Mouse (Mus musculus): ENCODE results near the gene Bhlhe23. TPM values are rescaled to one million over a fixed set of nuclear protein-coding genes. Genes with fewer than 3 reads are reported as not detected.

Bhlhe23 gene
- polyA plus RNA-seq, 1 experiment from 2014 or later = not detected

DNA sequence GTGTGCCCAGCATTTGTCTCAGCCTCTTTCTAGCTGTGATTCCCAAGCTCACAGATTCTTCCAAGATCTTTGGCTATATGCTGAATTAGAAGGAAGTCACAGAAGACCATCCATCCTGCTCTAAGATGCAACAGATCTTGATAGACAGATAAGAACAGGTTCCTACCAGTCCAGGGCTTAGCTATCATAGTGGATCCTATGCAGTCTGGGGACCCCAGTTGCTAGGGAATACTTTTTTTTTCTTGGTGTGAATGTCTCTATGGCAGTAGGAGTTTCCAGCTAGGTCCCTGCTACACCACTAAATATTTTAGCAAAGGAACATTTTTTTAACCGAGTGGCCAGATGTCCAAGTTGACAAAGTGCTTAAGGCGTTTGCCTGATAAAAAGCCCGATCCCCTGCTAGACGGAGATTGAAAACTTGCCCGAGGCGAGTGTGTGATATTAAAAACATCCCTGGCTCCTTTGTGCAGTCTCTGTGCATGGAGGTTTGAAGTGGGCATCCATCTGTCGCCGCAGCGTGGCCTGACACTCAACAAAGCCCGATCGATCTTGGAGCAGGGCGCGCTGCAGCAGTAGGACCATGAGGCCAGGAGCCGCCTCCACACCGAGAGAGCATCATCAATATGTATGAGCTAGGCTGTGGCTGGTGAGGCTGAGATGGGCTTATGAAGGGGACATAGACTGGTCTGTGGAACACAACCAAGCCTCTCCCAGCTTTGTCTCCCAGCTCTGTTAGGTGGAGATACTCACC is 18.0 kb downstream of the Bhlhe23 start:
- Histone ChIP-seq H3K9me3 (ENCODE audit: control insufficient read depth, low read length) (no peaks in the 10 kb centered on the region), H3K9ac (ENCODE audit: low read depth, low read length) (no peak overlapping the region), H3K27ac (replicated peaks; ENCODE audit: low read depth, low read length) (no peak overlapping the region), H3K4me1 (ENCODE audit: control insufficient read depth, insufficient read depth, low read length) (no peaks in the 10 kb centered on the region), H3K27me3 (replicated peaks; ENCODE audit: control insufficient read depth, insufficient read depth, low read length) (no peaks in the 10 kb centered on the region), H3K4me2 (ENCODE audit: low read depth, low read length) (no peak overlapping the region), H3K4me3 (ENCODE audit: low read depth, low read length) (no peak overlapping the region), H3K36me3 (ENCODE audit: control insufficient read depth, insufficient read depth, low read length) (no peaks in the 10 kb centered on the region)
- DNase-seq (ENCODE audit: low spot score) = no peak
- 40% methylated on average over 15 of the region's 15 CpGs for WGBS
- ATAC-seq (ENCODE audit: low read depth) = no peak

GRCm38 (mm10) chr2:180756786-180757185 is 19.9 kb downstream of the Bhlhe23 start:
- Histone ChIP-seq H3K4me3 (ENCODE audit: low read depth, low read length) (no peak overlapping the region), H3K4me1 (ENCODE audit: control insufficient read depth, insufficient read depth, low read length) (no peaks in the 10 kb centered on the region), H3K36me3 (ENCODE audit: control insufficient read depth, insufficient read depth, low read length) (no peaks in the 10 kb centered on the region), H3K27ac (replicated peaks; ENCODE audit: low read depth, low read length) (no peak overlapping the region), H3K4me2 (ENCODE audit: low read depth, low read length) (no peak overlapping the region), H3K9me3 (ENCODE audit: control insufficient read depth, low read length) (no peaks in the 10 kb centered on the region), H3K27me3 (replicated peaks; ENCODE audit: control insufficient read depth, insufficient read depth, low read length) (no peaks in the 10 kb centered on the region), H3K9ac (ENCODE audit: low read depth, low read length) (no peak overlapping the region)
- DNase-seq (ENCODE audit: low spot score) (no peak), ATAC-seq (ENCODE audit: low read depth) (no peak)
- 24% methylated on average over 2 of the region's 2 CpGs for whole genome bisulfite sequencing

DNA sequence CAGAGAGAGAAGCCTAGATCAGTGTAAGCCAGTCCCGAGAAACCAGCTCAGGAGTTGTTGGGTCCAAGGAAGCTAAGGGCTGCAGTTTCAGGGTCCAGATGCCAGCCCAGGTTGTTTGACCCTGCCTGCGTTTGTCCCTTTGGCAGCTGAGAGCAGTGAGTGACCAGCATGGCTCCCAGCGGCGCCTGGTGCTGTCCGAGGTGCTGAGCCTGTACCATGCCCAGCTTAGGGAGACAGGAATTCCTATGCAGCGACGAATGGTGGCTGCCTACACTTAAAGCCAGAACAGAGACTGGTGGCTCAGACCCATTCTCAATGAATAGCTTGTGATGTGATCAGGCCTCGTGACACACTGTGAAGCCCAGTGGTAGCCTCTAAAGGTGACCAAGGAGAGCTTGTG is 20.8 kb downstream of the Bhlhe23 start:
- ATAC-seq (ENCODE audit: low read depth) (no peak), DNase-seq (ENCODE audit: low spot score) (peak; percentile 56)
- no peaks in the 10 kb centered on the region for H3K9me3 ChIP-seq (ENCODE audit: control insufficient read depth, low read length)
- no peak overlapping the region for H3K9ac ChIP-seq (ENCODE audit: low read depth, low read length)
- no peak overlapping the region for H3K27ac ChIP-seq (replicated peaks; ENCODE audit: low read depth, low read length)
- H3K4me2 ChIP-seq (ENCODE audit: low read depth, low read length) = no peak overlapping the region
- no peaks in the 10 kb centered on the region for H3K27me3 ChIP-seq (replicated peaks; ENCODE audit: control insufficient read depth, insufficient read depth, low read length)
- H3K4me1 ChIP-seq (ENCODE audit: control insufficient read depth, insufficient read depth, low read length) = no peaks in the 10 kb centered on the region
- no peaks in the 10 kb centered on the region for H3K36me3 ChIP-seq (ENCODE audit: control insufficient read depth, insufficient read depth, low read length)
- no peak overlapping the region for H3K4me3 ChIP-seq (ENCODE audit: low read depth, low read length)
- WGBS = 4% methylated on average over 8 of the region's 8 CpGs

DNA sequence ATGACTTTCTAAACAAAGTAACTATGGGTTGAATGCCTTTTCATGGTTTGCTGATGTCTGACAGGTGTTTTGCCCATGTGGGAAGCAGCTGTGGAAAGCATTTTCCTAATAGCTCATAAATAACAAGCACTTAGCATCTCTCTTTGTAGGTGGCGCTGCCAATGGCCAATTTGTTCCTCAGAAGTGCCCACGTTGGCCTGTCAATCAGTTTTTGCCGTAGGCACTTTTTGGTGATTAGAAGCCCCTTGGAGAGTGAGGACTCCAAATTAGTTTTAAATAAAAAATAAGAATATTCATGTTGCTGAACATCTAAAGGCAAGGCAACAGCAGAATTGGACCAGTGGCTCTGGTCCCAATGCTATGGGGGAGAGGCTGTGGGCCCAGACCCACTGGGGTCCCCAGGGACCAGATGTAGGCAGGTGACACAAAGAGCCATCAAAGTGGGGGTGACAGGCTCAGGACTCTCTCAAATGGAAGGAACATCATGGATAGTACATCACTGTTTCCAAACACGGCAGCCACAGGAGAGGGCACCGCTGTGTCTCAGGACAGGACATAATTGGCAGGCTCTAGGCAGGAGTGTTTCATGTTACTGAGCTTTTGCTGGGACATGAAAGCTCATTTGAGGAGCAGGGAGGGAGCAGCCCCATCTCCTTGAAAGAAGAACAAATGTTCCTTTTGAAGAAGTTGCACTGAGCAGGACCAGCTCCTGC is 21.6 kb downstream of the Bhlhe23 start:
- Histone ChIP-seq H3K27me3 (replicated peaks; ENCODE audit: control insufficient read depth, insufficient read depth, low read length) (no peaks in the 10 kb centered on the region), H3K36me3 (ENCODE audit: control insufficient read depth, insufficient read depth, low read length) (no peaks in the 10 kb centered on the region), H3K9me3 (ENCODE audit: control insufficient read depth, low read length) (no peaks in the 10 kb centered on the region), H3K9ac (ENCODE audit: low read depth, low read length) (no peak overlapping the region), H3K27ac (replicated peaks; ENCODE audit: low read depth, low read length) (no peak overlapping the region), H3K4me3 (ENCODE audit: low read depth, low read length) (no peak overlapping the region), H3K4me1 (ENCODE audit: control insufficient read depth, insufficient read depth, low read length) (no peaks in the 10 kb centered on the region), H3K4me2 (ENCODE audit: low read depth, low read length) (no peak overlapping the region)
- DNase-seq (ENCODE audit: low spot score) (no peak), ATAC-seq (ENCODE audit: low read depth) (no peak)
- 76% methylated on average over 5 of the region's 5 CpGs for WGBS

DNA sequence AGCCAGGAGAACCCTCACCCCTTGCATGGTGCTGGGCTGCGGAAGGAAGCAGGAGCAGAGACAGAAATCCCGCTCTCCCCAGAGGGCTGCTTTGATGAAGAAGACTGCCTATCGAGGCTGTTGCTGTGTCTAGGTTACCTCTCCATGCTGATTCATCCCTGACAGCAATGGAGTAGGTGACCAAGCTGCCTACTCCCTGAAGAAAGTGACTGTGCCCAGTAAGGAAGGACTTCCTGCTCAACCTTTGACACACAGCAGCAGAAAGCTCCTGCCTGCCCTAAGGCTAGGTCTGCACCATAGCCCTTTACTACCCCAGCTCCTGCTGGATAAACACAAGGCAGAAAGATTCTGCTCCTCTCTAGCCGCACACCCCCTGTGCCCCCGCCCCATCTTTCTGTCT is 27.8 kb downstream of the Bhlhe23 start:
- Histone ChIP-seq H3K9me3 (ENCODE audit: control insufficient read depth, low read length) (no peaks in the 10 kb centered on the region), H3K4me2 (ENCODE audit: low read depth, low read length) (no peak overlapping the region), H3K4me1 (ENCODE audit: control insufficient read depth, insufficient read depth, low read length) (no peaks in the 10 kb centered on the region), H3K9ac (ENCODE audit: low read depth, low read length) (no peak overlapping the region), H3K27me3 (replicated peaks; ENCODE audit: control insufficient read depth, insufficient read depth, low read length) (no peaks in the 10 kb centered on the region), H3K4me3 (ENCODE audit: low read depth, low read length) (no peak overlapping the region), H3K27ac (replicated peaks; ENCODE audit: low read depth, low read length) (no peak overlapping the region), H3K36me3 (ENCODE audit: control insufficient read depth, insufficient read depth, low read length) (no peaks in the 10 kb centered on the region)
- ATAC-seq (ENCODE audit: low read depth) = no peak
- DNase-seq (ENCODE audit: low spot score) = no peak
- WGBS = 34% methylated on average over 5 of the region's 5 CpGs

DNA sequence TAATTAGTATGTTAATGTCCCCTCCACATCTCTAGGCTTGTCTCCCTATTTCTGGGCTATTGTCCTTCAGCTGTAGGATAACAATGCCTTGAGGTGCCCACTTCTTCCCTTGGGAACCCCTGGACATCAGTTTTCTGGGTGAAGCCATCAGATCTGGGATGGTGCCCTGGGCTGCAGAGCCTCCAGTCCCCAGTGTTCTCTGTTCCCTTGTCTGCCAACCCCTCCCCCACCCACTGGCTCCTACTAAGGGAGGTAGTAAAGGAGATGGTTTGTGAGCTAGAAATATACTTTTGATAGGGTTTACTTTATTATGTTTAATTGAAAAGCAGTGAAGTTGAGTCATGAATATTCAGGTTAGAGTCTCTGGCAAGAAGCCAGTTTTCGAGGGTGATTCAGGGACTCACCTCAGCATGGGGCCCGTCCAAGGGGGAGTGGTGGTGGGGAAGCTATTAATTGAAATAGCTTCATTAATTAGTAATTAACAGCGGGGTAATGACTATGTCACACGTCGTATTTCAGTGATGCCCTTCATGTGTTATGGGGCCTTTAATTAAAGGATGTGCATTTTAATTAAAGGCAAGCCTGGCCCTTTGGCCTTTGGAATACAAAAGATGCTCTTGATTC is 30.0 kb downstream of the Bhlhe23 start:
- WGBS = 21% methylated on average over 5 of the region's 5 CpGs
- Histone ChIP-seq H3K9ac (ENCODE audit: low read depth, low read length) (no peak overlapping the region), H3K4me1 (ENCODE audit: control insufficient read depth, insufficient read depth, low read length) (no peaks in the 10 kb centered on the region), H3K27me3 (replicated peaks; ENCODE audit: control insufficient read depth, insufficient read depth, low read length) (no peaks in the 10 kb centered on the region), H3K36me3 (ENCODE audit: control insufficient read depth, insufficient read depth, low read length) (no peaks in the 10 kb centered on the region), H3K4me2 (ENCODE audit: low read depth, low read length) (no peak overlapping the region), H3K9me3 (ENCODE audit: control insufficient read depth, low read length) (no peaks in the 10 kb centered on the region), H3K27ac (replicated peaks; ENCODE audit: low read depth, low read length) (no peak overlapping the region), H3K4me3 (ENCODE audit: low read depth, low read length) (no peak overlapping the region)
- DNase-seq (ENCODE audit: low spot score) (no peak), ATAC-seq (ENCODE audit: low read depth) (no peak)

DNA sequence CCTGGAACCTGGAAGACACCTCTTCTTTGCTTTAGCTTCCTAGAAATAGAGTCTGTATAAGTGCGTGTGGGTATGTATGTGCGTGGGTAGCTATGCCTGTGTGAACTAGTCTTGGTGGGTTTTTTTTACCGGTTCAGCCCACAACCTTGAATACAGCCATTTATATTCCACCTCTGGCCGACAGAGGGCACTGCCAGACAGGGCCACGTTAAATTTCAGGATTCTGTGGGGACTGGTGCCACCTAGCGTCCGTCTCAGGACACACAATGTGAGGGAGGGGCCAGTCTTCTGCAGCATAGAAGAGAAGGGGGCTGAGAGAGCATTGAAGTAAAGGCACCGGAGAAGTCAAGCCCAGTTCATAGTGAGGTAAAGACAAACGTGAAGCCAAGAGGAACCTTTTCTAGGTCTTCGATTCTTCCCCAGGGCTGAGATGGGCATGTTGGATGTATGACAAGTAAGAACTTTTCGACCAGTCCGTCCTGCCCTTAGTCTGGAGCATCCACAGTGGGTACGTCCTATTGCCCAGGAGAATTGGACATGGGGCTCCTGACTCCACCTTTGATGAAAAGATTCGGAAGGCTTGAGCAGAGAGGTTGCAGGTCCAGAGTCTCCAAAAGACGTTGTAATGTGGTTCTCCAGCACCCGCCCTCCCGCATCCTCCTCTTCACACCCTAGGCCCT is 31.3 kb downstream of the Bhlhe23 start:
- H3K27ac ChIP-seq (replicated peaks; ENCODE audit: low read depth, low read length) = no peak overlapping the region
- H3K4me3 ChIP-seq (ENCODE audit: low read depth, low read length) = no peak overlapping the region
- whole genome bisulfite sequencing = 34% methylated on average over 17 of the region's 17 CpGs
- no peaks in the 10 kb centered on the region for H3K27me3 ChIP-seq (replicated peaks; ENCODE audit: control insufficient read depth, insufficient read depth, low read length)
- no peaks in the 10 kb centered on the region for H3K36me3 ChIP-seq (ENCODE audit: control insufficient read depth, insufficient read depth, low read length)
- peak; percentile 72; the same call in 1 of the 2 replicates for ATAC-seq (ENCODE audit: low read depth)
- H3K9ac ChIP-seq (ENCODE audit: low read depth, low read length) = no peak overlapping the region
- H3K9me3 ChIP-seq (ENCODE audit: control insufficient read depth, low read length) = no peaks in the 10 kb centered on the region
- no peak overlapping the region for H3K4me2 ChIP-seq (ENCODE audit: low read depth, low read length)
- no peaks in the 10 kb centered on the region for H3K4me1 ChIP-seq (ENCODE audit: control insufficient read depth, insufficient read depth, low read length)
- DNase-seq (ENCODE audit: low spot score) = peak; percentile 79

GRCm38 (mm10) chr2:180743321-180743720 is 33.4 kb downstream of the Bhlhe23 start:
- Histone ChIP-seq H3K4me2 (ENCODE audit: low read depth, low read length) (no peak overlapping the region), H3K36me3 (ENCODE audit: control insufficient read depth, insufficient read depth, low read length) (no peaks in the 10 kb centered on the region), H3K27ac (replicated peaks; ENCODE audit: low read depth, low read length) (no peak overlapping the region), H3K9ac (ENCODE audit: low read depth, low read length) (no peak overlapping the region), H3K9me3 (ENCODE audit: control insufficient read depth, low read length) (no peaks in the 10 kb centered on the region), H3K4me3 (ENCODE audit: low read depth, low read length) (no peak overlapping the region), H3K4me1 (ENCODE audit: control insufficient read depth, insufficient read depth, low read length) (no peaks in the 10 kb centered on the region), H3K27me3 (replicated peaks; ENCODE audit: control insufficient read depth, insufficient read depth, low read length) (no peaks in the 10 kb centered on the region)
- ATAC-seq (ENCODE audit: low read depth) = no peak
- WGBS = 86% methylated on average over 2 of the region's 2 CpGs
- no peak for DNase-seq (ENCODE audit: low spot score)

Measured in embryonic facial prominence, embryonic 14.5 days (tissue).